Mouse (Mus musculus): ENCODE results near the gene Musk.

DNA sequence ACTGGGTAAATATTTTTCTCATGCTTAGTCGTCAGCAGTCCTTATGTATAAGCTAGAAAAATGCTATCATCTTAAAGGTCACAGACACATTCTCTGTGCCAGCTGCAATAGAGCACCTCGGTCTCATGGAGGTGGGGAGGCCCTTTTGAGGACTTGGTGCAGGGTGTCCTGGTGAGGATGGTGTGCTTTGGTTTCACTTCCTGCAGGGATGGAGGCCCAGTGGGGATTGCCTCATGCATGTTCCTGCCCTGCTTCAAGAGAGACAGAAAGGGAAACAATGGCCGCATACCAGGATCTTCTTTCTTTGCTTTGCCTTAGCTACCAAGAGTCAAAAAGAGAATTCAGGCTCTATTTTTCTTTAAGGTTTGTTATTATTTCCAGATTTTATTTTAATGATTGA is 31.8 kb downstream of the Musk start:
- no peak for TF ChIP-seq POLR2A (IDR thresholded peaks at IDR 0.05; ENCODE audit: low read depth, low read length)
- no peak for TF ChIP-seq CTCF (IDR thresholded peaks at IDR 0.05; ENCODE audit: borderline replicate concordance, insufficient read depth, low read length)
